Mouse (Mus musculus) hindbrain, postnatal 0 days (tissue): ENCODE data around the gene Med26. TPM values are rescaled to one million over a fixed set of nuclear protein-coding genes. Genes with fewer than 3 reads are reported as not detected.

ENCODE experiments used
- ATAC-seq: fragments of 200-750 bp; cut with Nextera tagmentation; 2 replicates; pipeline ENCODE4 v1.8.0; 2017; ENCODE audit warnings: mild to moderate bottlenecking, moderate TSS enrichment, moderate library complexity
- DNase-seq: peaks from one replicate; pipeline ENCODE4 v3.0.0-alpha.2; 2015; ENCODE audit warnings: low spot score
- H3K27ac ChIP-seq: fragments of 300-500 bp; sonication (generic); 2 replicates; pipeline ENCODE4 v1.5.1; 2014; ENCODE audit warnings: mild to moderate bottlenecking
- H3K27me3 ChIP-seq: fragments of 300-500 bp; sonication (generic); 2 replicates; pipeline ENCODE4 v1.6.1; 2014; ENCODE audit warnings: low read length, mixed read lengths; ENCODE audit not compliant: insufficient read depth
- H3K36me3 ChIP-seq: fragments of 300-500 bp; sonication (generic); 2 replicates; pipeline ENCODE4 v1.6.1; 2014; ENCODE audit warnings: low read length, mixed read lengths; ENCODE audit not compliant: insufficient read depth
- H3K4me1 ChIP-seq: fragments of 300-500 bp; sonication (generic); 2 replicates; pipeline ENCODE4 v1.6.1; 2014; ENCODE audit warnings: antibody characterized with exemption, low read length, mixed read lengths; ENCODE audit not compliant: insufficient read depth
- H3K4me2 ChIP-seq: fragments of 300-500 bp; sonication (generic); 2 replicates; pipeline ENCODE4 v1.6.1; 2014; ENCODE audit warnings: low read depth, mild to moderate bottlenecking, low read length, moderate library complexity, mixed read lengths
- H3K4me3 ChIP-seq: fragments of 300-500 bp; sonication (generic); 2 replicates; pipeline ENCODE4 v1.5.1; 2014; ENCODE audit warnings: low read length
- H3K9ac ChIP-seq: fragments of 300-500 bp; sonication (generic); replicated peaks from 2 replicates; pipeline ENCODE4 v1.6.1; 2014; ENCODE audit warnings: mild to moderate bottlenecking, low read length, moderate library complexity, mixed read lengths
- H3K9me3 ChIP-seq: fragments of 300-500 bp; sonication (generic); 2 replicates; pipeline ENCODE4 v1.6.1; 2016; ENCODE audit warnings: low read length, mixed read lengths
- CTCF ChIP-seq: IDR thresholded peaks from 2 replicates; pipeline ENCODE4 v1.5.1; 2016; ENCODE audit warnings: antibody characterized with exemption, control low read depth, low read depth
- WGBS: fragments of 180-500 bp; shearing (Covaris S2); extraction: QIAGEN DNeasy Blood & Tissue Kit; methylation state at CpG from one replicate; pipeline ENCODE4 v1.1.7; 2014; 5-methylcytosine and 5-hydroxymethylcytosine counted together
- polyA plus RNA-seq: library from polyadenylated mRNA; unstranded; fragments of >200 nt; fragmentation: Nextera tagmentation; extraction: Ambion mirVana; gene quantifications from 2 replicates; pipeline ENCODE4 v1.2.1, GENCODE M21; 2015
- total RNA-seq: library from RNA; depleted of rRNA; stranded (reverse); fragments of >200 nt; gene quantifications from 2 replicates; pipeline ENCODE4 v1.2.3, GENCODE M21; 2014

The Med26 gene
- total and polyA plus RNA-seq, 2 experiments from 2014 or later, result 15.2 to 15.5 TPM

DNA sequence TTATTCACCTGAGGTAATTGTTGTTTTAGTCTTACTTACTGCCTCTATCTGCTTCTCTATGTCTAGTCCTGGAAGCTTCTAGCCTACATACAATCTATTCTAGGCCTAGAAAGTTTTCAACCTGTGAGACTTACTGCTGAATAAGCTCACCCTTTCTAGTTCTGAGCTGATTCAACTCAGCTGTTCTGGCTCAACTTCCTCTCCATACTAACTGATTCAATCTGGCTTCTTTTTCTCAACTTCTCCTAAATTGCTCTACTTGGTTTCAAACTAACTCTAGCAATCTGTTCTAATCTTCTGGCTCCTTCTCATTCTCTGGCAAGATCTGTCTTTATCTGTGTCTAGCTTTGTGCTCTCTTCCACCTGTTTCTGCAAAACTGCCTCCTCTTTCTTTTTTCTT is 26.2 kb downstream of the Med26 start:
- H3K4me1 ChIP-seq, result no peaks in the 10 kb centered on the region
- no peaks in the 10 kb centered on the region for H3K9me3 ChIP-seq
- H3K36me3 ChIP-seq, result no peaks in the 10 kb centered on the region
- ATAC-seq (no peak), DNase-seq (no peak)
- no peak overlapping the region for H3K4me3 ChIP-seq
- H3K9ac ChIP-seq, result no peak overlapping the region
- no peak overlapping the region for H3K4me2 ChIP-seq
- H3K27me3 ChIP-seq, result no peaks in the 10 kb centered on the region
- TF ChIP-seq CTCF, result no peak
- no peak overlapping the region for H3K27ac ChIP-seq

DNA sequence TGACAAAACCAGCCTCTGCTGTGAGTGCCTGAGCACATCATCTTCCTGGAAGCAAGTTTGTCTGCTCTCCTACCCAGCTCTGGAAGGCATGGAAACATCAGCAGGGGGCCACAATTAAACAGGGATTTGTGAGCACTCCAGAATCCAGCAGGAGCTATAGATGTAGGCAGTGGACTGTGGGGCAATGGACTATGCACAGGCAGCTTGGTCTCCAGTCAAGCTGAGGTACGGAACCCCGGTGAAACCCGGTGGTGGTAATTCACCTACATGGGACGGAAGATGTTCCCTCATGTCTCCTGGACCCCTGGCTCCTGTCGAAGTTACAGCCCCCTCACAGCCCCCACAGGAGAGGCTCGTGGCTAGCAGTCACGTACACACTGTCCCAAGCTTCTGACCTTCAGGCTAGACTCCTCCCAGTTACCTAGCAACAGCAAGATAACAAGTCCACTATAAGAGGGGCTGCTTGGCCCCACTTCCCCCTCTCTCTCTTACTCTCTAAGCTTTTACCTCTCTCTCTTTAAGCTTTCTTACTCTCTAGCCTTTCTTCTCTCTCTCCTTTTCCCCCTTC is 30.6 kb downstream of the Med26 start:
- Histone ChIP-seq H3K9ac (no peak overlapping the region), H3K36me3 (no peaks in the 10 kb centered on the region), H3K27ac (no peak overlapping the region), H3K4me1 (no peaks in the 10 kb centered on the region), H3K27me3 (no peaks in the 10 kb centered on the region), H3K9me3 (no peaks in the 10 kb centered on the region), H3K4me2 (no peak overlapping the region), H3K4me3 (no peak overlapping the region)
- DNase-seq (no peak), ATAC-seq (no peak)
- WGBS, result 75% methylated on average over 7 of the region's 7 CpGs
- TF ChIP-seq CTCF, result no peak

DNA sequence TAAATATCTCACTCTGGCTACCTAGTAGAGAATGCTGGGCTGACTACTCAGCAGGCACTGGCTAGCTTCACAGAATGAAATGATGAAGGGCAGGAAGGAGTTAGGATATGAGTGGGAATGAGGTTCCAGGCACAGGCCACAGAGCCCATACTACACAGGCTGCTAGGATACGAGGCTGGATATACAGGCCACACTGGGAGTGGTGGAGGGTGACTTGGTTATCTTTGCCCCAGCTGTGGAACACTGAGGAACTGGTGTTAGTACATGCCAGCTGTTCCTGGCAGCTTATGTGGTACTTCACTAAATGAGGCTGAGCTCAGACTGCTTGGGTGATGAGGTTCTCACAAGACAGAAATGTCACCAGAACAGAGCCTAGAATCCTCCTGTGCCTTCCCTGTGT is 34.9 kb downstream of the Med26 start:
- no peak for ATAC-seq

DNA sequence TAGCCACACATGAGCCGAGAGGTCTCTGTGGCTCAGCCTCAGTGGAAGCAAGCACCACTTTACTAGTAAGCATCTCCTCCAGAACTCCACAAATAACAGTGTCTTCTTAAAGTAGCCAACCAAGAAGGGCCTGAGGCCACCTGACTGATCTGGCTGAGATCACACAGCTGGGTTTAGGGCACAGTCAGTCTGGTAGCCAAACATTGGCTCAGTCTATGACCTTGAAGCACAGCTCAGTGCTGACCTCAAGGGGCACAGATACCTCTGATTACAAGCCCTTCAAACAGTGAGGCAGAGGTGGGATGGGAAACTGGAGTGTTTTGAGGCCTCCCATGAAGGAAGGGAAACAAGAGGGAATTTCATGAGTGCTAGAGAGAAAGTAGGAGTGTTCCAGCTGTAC is 35.4 kb downstream of the Med26 start:
- Histone ChIP-seq H3K4me3 (no peak overlapping the region), H3K4me1 (peaks cover 6% of the 10 kb centered on the region; the same call in 1 of the 2 replicates), H3K4me2 (no peak overlapping the region), H3K9me3 (no peaks in the 10 kb centered on the region), H3K9ac (no peak overlapping the region), H3K27ac (no peak overlapping the region), H3K36me3 (no peaks in the 10 kb centered on the region), H3K27me3 (no peaks in the 10 kb centered on the region)
- DNase-seq (no peak), ATAC-seq (no peak)
- 94% methylated on average over 1 of the region's 1 CpGs for WGBS
- no peak for TF ChIP-seq CTCF

More for the DNA sequence above, 34.9 kb downstream of the Med26 start:
- 83% methylated on average over 1 of the region's 1 CpGs for WGBS
- H3K27me3 ChIP-seq, result no peaks in the 10 kb centered on the region
- H3K36me3 ChIP-seq, result no peaks in the 10 kb centered on the region
- no peak overlapping the region for H3K4me3 ChIP-seq
- H3K9ac ChIP-seq, result no peak overlapping the region
- no peak for DNase-seq
- H3K4me2 ChIP-seq, result no peak overlapping the region
- peaks cover under 1% of the 10 kb centered on the region; the same call in 1 of the 2 replicates for H3K4me1 ChIP-seq
- H3K9me3 ChIP-seq, result no peaks in the 10 kb centered on the region
- no peak for TF ChIP-seq CTCF
- H3K27ac ChIP-seq, result no peak overlapping the region

DNA sequence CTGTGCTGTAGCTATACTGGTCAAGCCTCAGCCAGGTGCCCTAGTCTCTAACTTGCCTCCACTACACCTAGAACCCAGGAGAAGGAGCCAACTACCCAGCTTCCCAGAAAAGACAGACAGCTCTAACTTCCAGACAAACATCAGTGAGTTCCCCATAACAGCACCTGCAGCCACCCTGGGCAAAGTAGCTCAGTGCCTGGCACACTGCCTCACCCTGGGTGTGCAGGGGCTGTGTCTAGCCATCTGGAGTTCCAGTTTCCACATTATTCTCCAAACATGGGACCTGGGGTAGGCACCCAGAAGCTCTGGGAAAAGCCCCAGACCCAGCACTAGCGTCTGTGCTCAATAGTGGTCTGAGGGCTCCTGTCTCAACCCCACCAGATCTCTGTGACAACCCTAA is 40.6 kb downstream of the Med26 start:
- no peak overlapping the region for H3K9ac ChIP-seq
- no peak overlapping the region for H3K4me2 ChIP-seq
- no peak overlapping the region for H3K4me3 ChIP-seq
- H3K27ac ChIP-seq, result no peak overlapping the region
- no peaks in the 10 kb centered on the region for H3K27me3 ChIP-seq
- no peak for TF ChIP-seq CTCF
- H3K4me1 ChIP-seq, result peaks cover 8% of the 10 kb centered on the region; the same call in 1 of the 2 replicates
- no peaks in the 10 kb centered on the region for H3K36me3 ChIP-seq
- no peaks in the 10 kb centered on the region for H3K9me3 ChIP-seq
- WGBS, result 79% methylated on average over 1 of the region's 1 CpGs
- DNase-seq (no peak), ATAC-seq (no peak)

DNA sequence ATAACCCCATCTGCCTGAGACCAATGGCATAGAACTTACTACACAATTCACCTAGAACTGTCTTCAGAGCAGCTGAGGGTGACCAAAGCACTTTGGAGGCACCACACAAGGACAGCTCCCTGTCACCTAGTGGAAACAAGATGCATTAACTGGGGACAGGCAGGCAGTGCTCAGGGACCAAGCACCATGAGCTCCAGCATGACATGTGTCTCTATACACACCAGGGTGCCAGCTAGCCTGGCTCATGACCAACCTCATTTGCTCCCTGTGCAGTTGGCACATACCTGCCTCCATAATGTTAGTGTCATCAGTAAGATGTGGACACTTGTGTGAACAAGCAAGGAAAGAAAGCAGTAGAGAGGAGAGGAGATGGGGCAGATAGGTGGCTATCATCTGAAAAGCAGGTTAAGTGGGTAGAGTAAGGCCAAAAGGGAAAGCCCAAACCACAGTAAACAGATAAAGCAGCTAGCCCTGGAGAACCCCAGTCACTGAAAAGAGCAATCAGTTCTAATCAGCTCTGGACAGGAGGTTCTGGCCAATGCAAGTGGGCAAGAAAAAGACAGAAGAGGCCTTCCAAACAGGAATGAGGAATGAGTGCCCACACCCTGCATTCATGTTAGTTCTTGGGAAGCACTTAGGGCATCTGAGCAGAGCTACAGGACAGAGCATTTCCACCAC is 43.3 kb downstream of the Med26 start:
- Histone ChIP-seq H3K9ac (no peak overlapping the region), H3K4me1 (peaks cover 8% of the 10 kb centered on the region; the same call in 1 of the 2 replicates), H3K9me3 (no peaks in the 10 kb centered on the region), H3K27ac (peak overlapping the region; percentile 26; the same call in 1 of the 2 replicates), H3K4me2 (no peak overlapping the region), H3K27me3 (no peaks in the 10 kb centered on the region), H3K4me3 (no peak overlapping the region), H3K36me3 (no peaks in the 10 kb centered on the region)
- peak; percentile 27; the same call in 1 of the 2 replicates for ATAC-seq
- no peak for DNase-seq
- TF ChIP-seq CTCF, result peak; percentile 34; the same call in 1 of the 2 replicates

DNA sequence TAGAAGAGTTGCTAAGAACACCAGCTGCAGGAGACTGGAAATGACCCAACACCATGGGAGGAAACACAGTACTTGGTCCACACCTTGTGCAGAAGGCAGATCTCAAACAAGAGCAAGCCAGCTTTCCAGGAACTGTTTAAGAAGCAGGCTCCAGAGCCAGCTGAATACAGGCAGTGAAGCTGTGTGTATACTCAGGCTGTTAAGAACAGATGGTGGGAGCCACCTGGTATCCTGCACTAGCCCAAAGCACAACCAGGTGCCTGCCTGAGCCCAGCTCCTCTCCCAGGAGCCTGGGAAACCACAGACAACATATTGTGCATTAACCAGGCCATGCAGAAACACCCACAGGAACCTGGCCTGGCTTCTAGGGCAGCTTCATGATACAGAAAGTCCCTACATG is 43.9 kb downstream of the Med26 start:
- DNase-seq (peak; percentile 46), ATAC-seq (peak; percentile 64)
- Histone ChIP-seq H3K27ac (peak overlapping the region; percentile 26; the same call in 1 of the 2 replicates), H3K4me1 (peaks cover 8% of the 10 kb centered on the region; the same call in 1 of the 2 replicates), H3K9ac (no peak overlapping the region), H3K4me3 (no peak overlapping the region), H3K9me3 (no peaks in the 10 kb centered on the region), H3K27me3 (no peaks in the 10 kb centered on the region), H3K4me2 (no peak overlapping the region), H3K36me3 (no peaks in the 10 kb centered on the region)
- TF ChIP-seq CTCF, result no peak
